Mouse (Mus musculus) forebrain, postnatal 0 days (tissue): ENCODE results near the gene Ccn6. TPM values are rescaled to one million over a fixed set of nuclear protein-coding genes. Genes with fewer than 3 reads are reported as not detected.

Experiments used
- ATAC-seq: fragments of 200-750 bp; cut with Nextera tagmentation; 2 replicates; pipeline ENCODE4 v1.8.0; 2017; ENCODE audit warnings: mild to moderate bottlenecking, moderate library complexity
- DNase-seq: peaks from one replicate; pipeline ENCODE4 v3.0.0-alpha.2; 2015
- H3K27ac ChIP-seq: fragments of 300-500 bp; sonication (generic); 2 replicates; pipeline ENCODE4 v1.5.1; 2014; ENCODE audit warnings: low read depth, mild to moderate bottlenecking, antibody characterized with exemption, low read length, moderate library complexity, mixed read lengths
- H3K27me3 ChIP-seq: fragments of 300-500 bp; sonication (generic); 2 replicates; pipeline ENCODE4 v1.6.1; 2014; ENCODE audit warnings: mild to moderate bottlenecking, low read length, mixed read lengths; ENCODE audit not compliant: insufficient read depth
- H3K36me3 ChIP-seq: fragments of 300-500 bp; sonication (generic); 2 replicates; pipeline ENCODE4 v1.6.1; 2014; ENCODE audit warnings: mild to moderate bottlenecking, moderate library complexity; ENCODE audit not compliant: insufficient read depth
- H3K4me1 ChIP-seq: fragments of 300-500 bp; sonication (generic); 2 replicates; pipeline ENCODE4 v1.6.1; 2014; ENCODE audit warnings: antibody characterized with exemption; ENCODE audit not compliant: insufficient read depth
- H3K4me2 ChIP-seq: fragments of 300-500 bp; sonication (generic); 2 replicates; pipeline ENCODE4 v1.6.1; 2014; ENCODE audit warnings: low read depth, mild to moderate bottlenecking, moderate library complexity
- H3K4me3 ChIP-seq: fragments of 300-500 bp; sonication (generic); 2 replicates; pipeline ENCODE4 v1.5.1; 2014; ENCODE audit warnings: low read depth, low read length, mixed read lengths
- H3K9ac ChIP-seq: fragments of 300-500 bp; sonication (generic); 2 replicates; pipeline ENCODE4 v1.6.1; 2014; ENCODE audit warnings: mild to moderate bottlenecking
- H3K9me3 ChIP-seq: fragments of 300-500 bp; sonication (generic); 2 replicates; pipeline ENCODE4 v1.6.1; 2016; ENCODE audit warnings: low read length
- CTCF ChIP-seq: sonication (generic); IDR thresholded peaks from 2 replicates; pipeline ENCODE4 v1.5.1; 2016; ENCODE audit warnings: antibody characterized with exemption, control low read depth, low read depth
- WGBS: fragments of 180-500 bp; shearing (Covaris S2); extraction: QIAGEN DNeasy Blood & Tissue Kit; methylation state at CpG from one replicate; pipeline ENCODE4 v1.1.7; 2014; 5-methylcytosine and 5-hydroxymethylcytosine counted together
- polyA plus RNA-seq: library from polyadenylated mRNA; unstranded; fragments of >200 nt; fragmentation: Nextera tagmentation; extraction: Ambion mirVana; gene quantifications from 2 replicates; pipeline ENCODE4 v1.2.1, GENCODE M21; 2015
- total RNA-seq: library from RNA; depleted of rRNA; stranded (reverse); fragments of >200 nt; gene quantifications from 2 replicates; pipeline ENCODE4 v1.2.3, GENCODE M21; 2014

Ccn6 gene
- total and polyA plus RNA-seq, 2 experiments from 2014 or later: 0.18 to 1.9 TPM

DNA sequence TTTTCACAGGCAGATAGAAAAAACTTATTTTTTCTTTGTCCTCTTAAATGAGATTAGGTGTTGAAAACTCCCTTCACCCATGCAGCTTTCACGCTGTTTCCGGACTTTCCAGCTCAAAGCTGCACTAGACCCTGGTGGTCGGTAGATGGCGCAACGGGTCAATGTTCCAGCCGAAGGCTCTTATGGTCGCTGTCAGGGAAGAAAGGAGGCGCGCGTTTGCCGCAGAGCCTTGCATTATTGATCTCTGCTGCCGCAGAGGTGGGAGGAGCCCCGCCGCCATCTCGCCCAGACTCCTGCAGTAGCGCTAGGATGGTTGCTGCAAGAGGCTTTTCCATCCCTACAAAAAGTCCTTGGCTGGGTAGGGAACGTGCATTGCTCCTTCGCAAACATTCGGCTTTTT, 7.5 kb upstream of the Ccn6 start:
- Histone ChIP-seq H3K27me3 (no peaks in the 10 kb centered on the region), H3K9me3 (no peaks in the 10 kb centered on the region), H3K9ac (peak overlapping the region; percentile 62), H3K4me2 (peak overlapping the region; percentile 57), H3K27ac (peak overlapping the region; percentile 92), H3K36me3 (no peaks in the 10 kb centered on the region), H3K4me3 (peak overlapping the region; percentile 33), H3K4me1 (peaks cover 34% of the 10 kb centered on the region)
- ATAC-seq: peak; percentile 93
- 2% methylated on average over 19 of the region's 19 CpGs for WGBS
- TF ChIP-seq CTCF: peak; percentile 98
- peak; percentile 95 for DNase-seq

GRCm38 (mm10) chr10:39170706-39171105, 7.1 kb upstream of the Ccn6 start:
- Histone ChIP-seq H3K36me3 (no peaks in the 10 kb centered on the region), H3K27ac (peak overlapping the region; percentile 23; the same call in 1 of the 2 replicates), H3K9me3 (no peaks in the 10 kb centered on the region), H3K4me1 (peaks cover 36% of the 10 kb centered on the region), H3K27me3 (no peaks in the 10 kb centered on the region), H3K9ac (0 out of 2 replicates have a peak overlapping the region, but pooled peaks have one; percentile 35), H3K4me3 (no peak overlapping the region), H3K4me2 (peak overlapping the region; percentile 57)
- DNase-seq: no peak
- TF ChIP-seq CTCF: no peak
- ATAC-seq: no peak
- 4% methylated on average over 6 of the region's 6 CpGs for WGBS

DNA sequence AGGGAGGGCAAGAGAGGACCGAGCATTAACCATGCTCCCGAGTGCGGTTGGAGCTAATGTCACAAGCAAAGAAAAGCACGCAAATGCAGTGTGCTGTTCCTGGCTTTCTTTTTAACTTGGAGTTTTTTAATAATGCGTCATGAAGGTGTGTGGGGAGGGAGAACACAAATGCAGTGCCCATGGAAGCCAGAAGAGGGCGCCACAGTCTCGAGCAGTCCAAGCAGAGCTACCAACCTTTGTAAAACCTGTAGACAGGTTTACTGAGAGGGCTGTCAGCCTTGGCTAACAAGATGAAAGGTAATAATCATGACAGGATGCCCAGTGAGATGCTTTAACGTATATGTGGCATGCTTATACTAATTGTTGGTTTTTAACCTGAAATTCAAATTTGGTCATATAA, 6.6 kb upstream of the Ccn6 start:
- Histone ChIP-seq H3K27me3 (no peaks in the 10 kb centered on the region), H3K9me3 (no peaks in the 10 kb centered on the region), H3K9ac (0 out of 2 replicates have a peak overlapping the region, but pooled peaks have one; percentile 35), H3K4me3 (peak overlapping the region; percentile 22; the same call in 1 of the 2 replicates), H3K4me2 (peak overlapping the region; percentile 57), H3K27ac (peak overlapping the region; percentile 29; the same call in 1 of the 2 replicates), H3K36me3 (no peaks in the 10 kb centered on the region), H3K4me1 (peaks cover 39% of the 10 kb centered on the region)
- ATAC-seq (no peak), DNase-seq (peak; percentile 88)
- 3% methylated on average over 8 of the region's 8 CpGs for WGBS
- peak; percentile 93 for TF ChIP-seq CTCF

DNA sequence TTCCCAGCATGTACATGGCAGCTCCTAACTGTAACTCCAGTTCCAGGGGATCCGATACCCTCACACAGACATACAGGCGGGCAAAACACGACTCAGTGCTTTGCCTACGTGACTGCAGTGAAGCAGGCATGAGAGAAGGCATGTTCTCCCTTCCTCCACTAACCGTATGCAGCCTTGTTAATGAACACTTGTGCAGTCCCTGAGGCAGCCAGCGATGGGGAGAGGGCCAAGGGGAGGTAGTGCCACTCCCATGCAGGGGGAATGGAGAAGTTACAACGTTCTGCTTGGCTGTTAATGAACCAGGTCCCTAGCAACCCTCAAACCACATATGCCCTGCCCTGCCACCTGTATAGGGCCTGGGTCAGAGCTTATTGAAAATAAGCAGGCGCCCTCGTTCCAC, 6.0 kb upstream of the Ccn6 start:
- Histone ChIP-seq H3K36me3 (no peaks in the 10 kb centered on the region), H3K27me3 (no peaks in the 10 kb centered on the region), H3K9me3 (no peaks in the 10 kb centered on the region), H3K4me1 (peaks cover 40% of the 10 kb centered on the region), H3K4me3 (peak overlapping the region; percentile 22; the same call in 1 of the 2 replicates), H3K4me2 (peak overlapping the region; percentile 36), H3K9ac (0 out of 2 replicates have a peak overlapping the region, but pooled peaks have one; percentile 35), H3K27ac (peak overlapping the region; percentile 29; the same call in 1 of the 2 replicates)
- TF ChIP-seq CTCF: no peak
- 29% methylated on average over 9 of the region's 9 CpGs for WGBS
- peak; percentile 39 for DNase-seq
- ATAC-seq: no peak

DNA sequence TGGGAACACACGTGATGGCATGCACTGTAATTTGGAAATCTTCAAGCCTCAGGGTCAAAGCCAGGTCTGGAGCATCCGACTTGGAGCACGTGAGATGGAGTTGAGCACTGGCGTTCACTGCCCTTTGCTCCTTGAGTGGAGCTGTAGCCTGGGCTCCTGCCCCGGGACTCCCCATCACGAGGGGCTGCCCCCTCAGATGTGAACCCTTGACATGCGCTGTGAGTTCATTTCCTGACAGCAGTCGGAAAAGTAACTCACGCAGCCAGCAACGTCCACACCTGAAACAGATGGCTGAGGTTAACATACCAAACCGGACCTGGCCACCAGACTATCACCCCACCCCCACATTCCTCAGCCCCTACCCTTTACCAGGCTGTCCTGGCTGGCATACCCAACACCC, 4.0 kb upstream of the Ccn6 start:
- Histone ChIP-seq H3K9me3 (no peaks in the 10 kb centered on the region), H3K36me3 (no peaks in the 10 kb centered on the region), H3K9ac (no peak overlapping the region), H3K4me3 (no peak overlapping the region), H3K27ac (no peak overlapping the region), H3K27me3 (no peaks in the 10 kb centered on the region), H3K4me1 (peaks cover 27% of the 10 kb centered on the region), H3K4me2 (no peak overlapping the region)
- 89% methylated on average over 11 of the region's 11 CpGs for WGBS
- ATAC-seq (no peak), DNase-seq (no peak)
- TF ChIP-seq CTCF: no peak

DNA sequence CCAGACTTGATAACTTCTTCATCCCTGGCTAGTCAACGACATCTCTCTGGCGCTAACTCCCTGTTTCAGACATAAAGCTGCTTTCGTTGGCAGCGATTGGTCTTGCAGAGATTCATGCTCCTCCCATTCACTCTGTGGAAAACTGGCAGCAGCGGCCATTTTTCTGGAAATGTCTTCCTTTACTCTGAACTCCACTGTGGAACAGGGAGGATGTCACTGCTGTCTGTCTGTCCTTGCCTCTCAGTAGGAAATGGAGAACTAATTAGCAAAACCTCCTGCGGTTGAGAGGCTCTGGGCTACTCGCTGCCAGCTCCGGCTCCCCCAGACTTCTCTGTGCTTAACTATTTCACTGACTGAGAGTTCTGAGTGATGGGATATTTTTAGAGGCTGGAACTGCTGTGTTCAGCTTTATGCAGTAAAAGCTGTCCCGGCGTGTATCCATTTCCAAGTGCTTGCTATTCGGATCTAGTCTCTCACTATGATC, 2.1 kb upstream of the Ccn6 start:
- DNase-seq (peak; percentile 91), ATAC-seq (peak; percentile 81)
- H3K9me3 ChIP-seq: no peaks in the 10 kb centered on the region
- peak overlapping the region; percentile 48 for H3K4me2 ChIP-seq
- no peaks in the 10 kb centered on the region for H3K36me3 ChIP-seq
- peak overlapping the region; percentile 86 for H3K27ac ChIP-seq
- H3K4me1 ChIP-seq: peaks cover 20% of the 10 kb centered on the region
- WGBS: 6% methylated on average over 11 of the region's 11 CpGs
- H3K4me3 ChIP-seq: peak overlapping the region; percentile 30
- TF ChIP-seq CTCF: no peak
- H3K9ac ChIP-seq: peak overlapping the region; percentile 50
- H3K27me3 ChIP-seq: no peaks in the 10 kb centered on the region

DNA sequence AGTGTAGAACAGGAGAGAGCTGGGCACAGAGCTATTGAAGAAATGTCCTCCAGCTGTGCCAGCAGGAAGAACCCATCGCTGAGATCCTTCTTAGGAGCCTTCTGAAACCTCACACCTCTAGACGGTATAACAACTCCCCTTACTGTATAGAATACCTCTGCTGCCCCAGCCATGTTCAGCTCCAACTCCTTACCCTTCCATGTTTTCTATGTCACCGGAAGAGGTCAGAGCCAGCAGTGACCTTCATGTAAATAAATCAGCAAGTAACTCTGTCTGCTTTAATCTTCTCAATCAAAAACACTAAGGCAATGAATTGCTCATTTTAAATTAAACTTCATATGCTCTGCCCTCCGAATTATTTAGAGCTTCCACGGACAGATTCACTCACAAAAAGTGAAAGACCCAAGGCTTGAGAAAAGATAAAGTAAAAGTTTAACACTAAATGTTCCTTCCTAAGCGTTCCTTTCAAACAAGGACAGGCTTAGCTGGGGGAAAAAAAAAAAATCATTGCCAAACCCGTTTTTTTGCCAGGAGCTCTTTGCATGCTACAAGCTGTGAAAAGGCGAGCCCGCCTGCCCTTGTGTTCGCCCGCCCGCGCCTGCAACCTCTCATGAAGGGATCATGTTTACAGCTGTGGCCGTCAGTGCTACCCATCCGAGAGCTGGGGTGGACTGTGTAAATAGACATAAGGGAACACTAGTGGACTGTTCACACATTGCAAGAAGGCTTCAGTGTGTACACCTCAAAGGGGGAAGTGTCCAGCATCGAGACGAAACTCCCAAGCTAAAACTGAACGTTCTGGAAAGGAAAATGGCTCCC, 719 bp downstream of the Ccn6 start:
- peaks cover 15% of the 10 kb centered on the region; the same call in 1 of the 2 replicates for H3K4me1 ChIP-seq
- no peak overlapping the region for H3K9ac ChIP-seq
- H3K4me3 ChIP-seq: no peak overlapping the region
- DNase-seq (no peak), ATAC-seq (no peak)
- H3K9me3 ChIP-seq: no peaks in the 10 kb centered on the region
- H3K36me3 ChIP-seq: no peaks in the 10 kb centered on the region
- no peaks in the 10 kb centered on the region for H3K27me3 ChIP-seq
- TF ChIP-seq CTCF: no peak
- no peak overlapping the region for H3K27ac ChIP-seq
- whole genome bisulfite sequencing: 38% methylated on average over 18 of the region's 18 CpGs
- H3K4me2 ChIP-seq: 0 out of 2 replicates have a peak overlapping the region, but pooled peaks have one; percentile 8
